Mouse (Mus musculus): Measurements from ENCODE around the gene Asns. TPM values are rescaled to one million over a fixed set of nuclear protein-coding genes. Genes with fewer than 3 reads are reported as not detected.
"Not testable (repeated sequence)": the region's sequence is repeated elsewhere in the genome, so short reads cannot be mapped to it uniquely, and the experiment has no call there.

Asns gene
- polyA plus RNA-seq, 1 experiment from 2014 or later = 27.2 TPM

DNA sequence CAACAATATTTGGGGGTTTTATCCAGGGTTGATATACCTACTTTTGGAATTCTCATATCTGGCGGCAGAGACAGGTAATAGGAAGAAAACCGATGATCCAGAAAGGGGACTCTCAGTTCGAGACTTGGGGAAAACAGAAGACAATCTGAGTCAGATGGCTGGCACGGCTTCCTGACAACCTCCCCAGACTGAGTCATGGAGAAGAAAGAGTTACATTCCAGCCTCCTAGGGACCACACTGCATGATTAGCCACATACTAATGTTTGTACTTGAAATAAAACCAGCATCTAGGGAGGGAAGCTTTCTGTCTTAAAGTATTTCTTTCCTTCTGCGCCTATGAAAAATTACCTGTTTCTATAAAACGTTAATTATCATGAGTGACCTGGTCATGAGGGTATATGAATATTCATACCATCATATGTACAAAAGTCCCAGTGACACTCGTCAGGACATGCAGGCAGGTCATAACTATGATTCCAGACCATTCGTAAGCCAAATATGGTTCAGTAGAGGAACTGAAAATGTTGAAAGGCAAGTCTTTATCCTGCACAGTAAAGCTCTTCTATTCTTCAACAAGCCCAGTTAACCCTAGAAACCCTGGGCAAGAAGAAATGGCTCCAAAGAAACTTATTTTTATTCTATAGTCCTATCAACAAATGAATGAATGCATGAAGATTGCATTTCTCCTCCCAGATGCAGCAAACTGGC, 16.7 kb downstream of the Asns start:
- Histone ChIP-seq H3K27me3 (replicated peaks) (no peaks in the 10 kb centered on the region), H3K9ac (no peak overlapping the region), H3K27ac (replicated peaks) (no peak overlapping the region), H3K4me1 (no peaks in the 10 kb centered on the region), H3K36me3 (peaks cover 22% of the 10 kb centered on the region), H3K9me3 (no peaks in the 10 kb centered on the region), H3K4me2 (no peak overlapping the region), H3K4me3 (no peak overlapping the region)
- ATAC-seq (ENCODE audit: extremely low read depth, insufficient number of reproducible peaks, low FRiP score, low TSS enrichment) = no peak
- 88% methylated on average over 8 of the region's 8 CpGs for WGBS

DNA sequence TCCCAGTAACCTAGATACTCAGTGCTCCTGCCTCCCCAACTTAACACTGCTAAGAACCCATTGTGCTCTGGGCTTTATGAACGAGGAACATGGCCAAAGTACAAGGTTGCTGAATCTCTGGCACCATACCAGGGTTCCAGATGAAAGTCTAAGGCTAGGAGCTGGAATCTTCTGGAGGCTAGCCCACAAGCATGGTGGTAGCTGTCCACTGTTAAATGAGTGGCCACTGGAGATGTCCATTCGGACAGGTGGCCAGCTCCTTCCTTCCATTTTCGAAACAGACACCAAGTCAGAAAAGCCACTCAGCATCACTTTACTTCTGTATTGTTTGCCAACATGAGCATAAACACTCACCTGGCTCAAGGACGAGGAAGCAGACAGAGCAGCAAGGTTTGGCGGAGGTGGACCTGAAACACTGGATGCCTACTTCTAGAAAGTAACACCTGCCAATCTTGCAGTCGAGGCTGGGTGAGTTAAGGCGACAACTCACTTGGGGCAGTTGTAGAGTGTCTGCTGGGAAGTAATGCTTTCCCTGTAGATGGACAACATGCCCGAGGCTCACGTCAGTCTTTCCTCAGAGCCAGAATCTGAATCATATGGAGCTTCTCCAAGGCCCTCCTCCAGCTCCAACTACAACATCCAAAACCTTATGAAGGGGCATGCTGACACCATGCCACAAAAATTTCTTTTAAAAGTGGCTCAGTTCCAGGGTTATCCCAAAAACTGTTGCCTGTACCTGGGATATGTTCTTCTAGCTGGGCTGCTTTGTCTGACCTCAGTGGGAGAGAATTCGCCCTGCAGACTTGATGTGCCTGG, 20.4 kb downstream of the Asns start:
- no peak overlapping the region for H3K9ac ChIP-seq
- ATAC-seq (ENCODE audit: extremely low read depth, insufficient number of reproducible peaks, low FRiP score, low TSS enrichment) = no peak
- no peaks in the 10 kb centered on the region for H3K9me3 ChIP-seq
- no peak overlapping the region for H3K4me3 ChIP-seq
- 81% methylated on average over 10 of the region's 10 CpGs for WGBS
- H3K4me1 ChIP-seq = no peaks in the 10 kb centered on the region
- no peaks in the 10 kb centered on the region for H3K27me3 ChIP-seq (replicated peaks)
- H3K4me2 ChIP-seq = no peak overlapping the region
- peaks cover 14% of the 10 kb centered on the region for H3K36me3 ChIP-seq
- no peak overlapping the region for H3K27ac ChIP-seq (replicated peaks)

DNA sequence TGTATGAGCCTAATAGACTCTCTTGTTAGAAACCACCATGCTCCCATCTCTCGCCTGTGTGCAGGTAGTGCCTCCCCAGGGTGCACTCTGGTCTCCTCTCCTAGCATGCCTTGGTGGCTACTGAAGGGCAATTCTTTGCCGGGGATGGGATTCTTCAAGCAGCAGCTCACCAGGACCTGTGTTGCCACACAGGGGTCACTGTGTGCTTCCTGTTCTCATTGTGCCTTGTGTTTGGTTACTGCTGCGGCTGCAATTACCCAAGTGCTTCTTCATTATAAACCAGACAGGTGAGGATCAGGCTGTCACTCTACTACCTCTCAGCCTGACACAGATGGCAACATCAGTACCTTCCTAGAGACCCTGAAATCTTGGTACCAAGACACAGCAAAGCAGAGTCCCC, 21.6 kb downstream of the Asns start:
- WGBS = 69% methylated on average over 3 of the region's 3 CpGs
- no peak for ATAC-seq (ENCODE audit: extremely low read depth, insufficient number of reproducible peaks, low FRiP score, low TSS enrichment)
- no peak overlapping the region for H3K27ac ChIP-seq (replicated peaks)
- peaks cover 14% of the 10 kb centered on the region for H3K36me3 ChIP-seq
- no peaks in the 10 kb centered on the region for H3K4me1 ChIP-seq
- H3K27me3 ChIP-seq (replicated peaks) = no peaks in the 10 kb centered on the region
- H3K9me3 ChIP-seq = no peaks in the 10 kb centered on the region
- no peak overlapping the region for H3K4me3 ChIP-seq
- H3K4me2 ChIP-seq = no peak overlapping the region
- H3K9ac ChIP-seq = no peak overlapping the region

DNA sequence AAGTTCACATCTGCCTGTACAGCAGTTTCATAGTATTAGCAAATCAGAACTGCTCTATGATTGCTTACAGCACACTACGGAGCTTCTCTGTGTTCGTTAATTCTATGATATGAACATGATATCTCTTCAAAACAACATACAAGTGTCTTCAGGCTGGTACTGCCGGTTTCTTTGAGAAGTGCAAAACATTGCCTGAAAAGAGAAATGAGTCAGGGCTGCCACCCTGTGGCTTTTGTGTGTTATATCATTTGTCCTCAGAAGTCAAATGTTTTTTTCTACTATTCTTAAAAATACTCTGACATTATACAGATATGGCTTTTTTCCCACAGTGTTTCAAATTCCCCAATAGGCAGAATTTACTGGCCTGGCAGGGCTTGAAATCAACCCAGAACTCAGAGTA, 22.5 kb downstream of the Asns start:
- H3K27me3 ChIP-seq (replicated peaks) = no peaks in the 10 kb centered on the region
- H3K9me3 ChIP-seq = no peaks in the 10 kb centered on the region
- H3K27ac ChIP-seq (replicated peaks) = no peak overlapping the region
- WGBS = 38% methylated on average over 3 of the region's 3 CpGs
- H3K36me3 ChIP-seq = peaks cover 12% of the 10 kb centered on the region
- H3K4me3 ChIP-seq = no peak overlapping the region
- H3K4me2 ChIP-seq = no peak overlapping the region
- no peaks in the 10 kb centered on the region for H3K4me1 ChIP-seq
- no peak for ATAC-seq (ENCODE audit: extremely low read depth, insufficient number of reproducible peaks, low FRiP score, low TSS enrichment)
- H3K9ac ChIP-seq = no peak overlapping the region

DNA sequence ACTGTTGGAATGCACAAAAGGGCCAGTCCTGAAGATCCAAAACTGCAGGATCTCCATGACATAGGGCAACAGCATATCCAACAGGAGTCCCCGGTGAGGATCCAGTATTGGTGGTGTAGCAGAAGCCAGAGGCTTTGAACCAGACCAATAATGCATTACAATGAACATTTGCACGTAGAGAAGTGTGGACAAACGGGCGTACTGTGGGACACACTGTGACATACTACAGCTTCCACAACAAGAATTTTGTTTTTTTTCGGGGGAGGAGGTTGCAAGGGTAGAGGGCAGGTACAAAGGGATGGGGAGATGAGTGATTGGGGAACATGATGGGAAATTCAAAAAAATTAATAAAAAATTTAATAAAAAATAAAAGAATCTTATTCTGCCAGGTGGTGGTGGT, 23.3 kb downstream of the Asns start:
- no peak overlapping the region for H3K4me2 ChIP-seq
- H3K27me3 ChIP-seq (replicated peaks) = no peaks in the 10 kb centered on the region
- H3K36me3 ChIP-seq = peaks cover 8% of the 10 kb centered on the region; the same call in 1 of the 2 replicates
- ATAC-seq (ENCODE audit: extremely low read depth, insufficient number of reproducible peaks, low FRiP score, low TSS enrichment) = no peak
- no peak overlapping the region for H3K9ac ChIP-seq
- H3K27ac ChIP-seq (replicated peaks) = no peak overlapping the region
- WGBS = 80% methylated on average over 5 of the region's 5 CpGs
- H3K4me1 ChIP-seq = no peaks in the 10 kb centered on the region
- H3K9me3 ChIP-seq = no peaks in the 10 kb centered on the region
- H3K4me3 ChIP-seq = no peak overlapping the region

DNA sequence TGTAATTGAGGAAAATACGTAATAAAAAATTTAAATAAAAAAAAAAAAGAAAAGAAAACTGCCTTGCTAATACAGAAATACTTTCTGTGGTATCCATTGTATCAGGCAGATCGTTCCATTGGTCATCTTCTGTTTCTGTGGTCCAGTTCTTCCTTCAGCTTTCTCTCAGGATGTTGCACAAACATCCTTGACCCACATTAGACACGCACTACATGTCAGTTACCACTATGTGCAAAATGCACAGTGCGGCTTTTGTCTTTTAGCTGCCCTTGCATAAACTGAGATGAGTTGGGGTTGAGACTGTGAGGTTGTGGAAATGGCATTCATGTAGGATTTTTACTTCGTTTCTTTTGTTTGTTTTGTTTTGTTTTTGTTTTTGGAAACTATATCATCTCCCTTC, 24.7 kb downstream of the Asns start:
- Histone ChIP-seq H3K27ac (replicated peaks) (no peak overlapping the region), H3K27me3 (replicated peaks) (no peaks in the 10 kb centered on the region), H3K36me3 (no peaks in the 10 kb centered on the region), H3K4me3 (no peak overlapping the region), H3K9ac (no peak overlapping the region), H3K4me2 (no peak overlapping the region), H3K4me1 (no peaks in the 10 kb centered on the region), H3K9me3 (no peaks in the 10 kb centered on the region)
- ATAC-seq (ENCODE audit: extremely low read depth, insufficient number of reproducible peaks, low FRiP score, low TSS enrichment) = no peak
- 78% methylated on average over 5 of the region's 5 CpGs for WGBS

DNA sequence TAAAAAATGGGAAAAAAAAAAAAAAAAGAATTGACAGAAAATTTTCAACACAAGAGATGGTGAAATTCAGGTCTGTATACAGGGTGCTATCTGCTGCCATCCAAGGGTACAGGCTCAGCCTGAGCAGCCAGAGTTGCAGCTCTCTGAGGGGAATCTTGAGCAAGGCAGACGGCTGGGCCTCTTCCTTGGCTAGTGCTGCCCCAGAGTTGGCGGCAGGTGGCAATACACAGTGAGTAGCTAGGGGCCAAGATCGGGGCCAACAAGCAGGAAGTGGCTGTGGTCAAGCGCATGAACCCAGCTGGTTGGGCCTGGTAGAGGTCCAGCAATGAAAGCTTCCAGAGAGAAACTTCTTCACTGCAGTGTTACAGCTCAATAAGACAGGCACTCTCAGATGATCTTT, 27.2 kb downstream of the Asns start:
- 77% methylated on average over 4 of the region's 4 CpGs for WGBS
- H3K4me3 ChIP-seq; H3K27ac ChIP-seq (replicated peaks); H3K9ac ChIP-seq; H3K9me3 ChIP-seq; H3K36me3 ChIP-seq; H3K4me1 ChIP-seq; ATAC-seq (ENCODE audit: extremely low read depth, insufficient number of reproducible peaks, low FRiP score, low TSS enrichment); H3K4me2 ChIP-seq; H3K27me3 ChIP-seq (replicated peaks): not testable (repeated sequence)

DNA sequence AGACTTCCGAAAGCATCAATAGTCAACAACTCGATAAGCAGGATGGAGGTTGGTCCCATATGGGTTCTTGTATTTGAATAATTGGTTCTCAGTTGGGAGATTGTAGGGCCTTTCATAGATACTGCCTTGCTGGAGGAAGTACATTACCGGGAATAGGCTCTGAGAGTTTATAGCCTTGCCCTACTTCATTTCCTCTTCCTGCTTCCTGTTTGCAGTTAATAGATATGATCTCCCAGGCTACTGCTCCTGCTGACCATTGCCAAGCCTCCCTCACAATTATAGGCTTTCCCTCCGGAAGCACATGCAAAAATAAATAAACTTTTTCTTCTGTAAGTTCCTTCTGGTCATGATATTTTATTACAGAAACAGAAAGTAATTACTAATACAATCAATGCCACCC, 31.6 kb downstream of the Asns start:
- no peaks in the 10 kb centered on the region for H3K27me3 ChIP-seq (replicated peaks)
- no peaks in the 10 kb centered on the region for H3K4me1 ChIP-seq
- H3K36me3 ChIP-seq = no peaks in the 10 kb centered on the region
- no peak overlapping the region for H3K27ac ChIP-seq (replicated peaks)
- 53% methylated on average over 4 of the region's 4 CpGs for WGBS
- no peak for ATAC-seq (ENCODE audit: extremely low read depth, insufficient number of reproducible peaks, low FRiP score, low TSS enrichment)
- H3K4me2 ChIP-seq = no peak overlapping the region
- H3K9me3 ChIP-seq = no peaks in the 10 kb centered on the region
- no peak overlapping the region for H3K9ac ChIP-seq
- no peak overlapping the region for H3K4me3 ChIP-seq

DNA sequence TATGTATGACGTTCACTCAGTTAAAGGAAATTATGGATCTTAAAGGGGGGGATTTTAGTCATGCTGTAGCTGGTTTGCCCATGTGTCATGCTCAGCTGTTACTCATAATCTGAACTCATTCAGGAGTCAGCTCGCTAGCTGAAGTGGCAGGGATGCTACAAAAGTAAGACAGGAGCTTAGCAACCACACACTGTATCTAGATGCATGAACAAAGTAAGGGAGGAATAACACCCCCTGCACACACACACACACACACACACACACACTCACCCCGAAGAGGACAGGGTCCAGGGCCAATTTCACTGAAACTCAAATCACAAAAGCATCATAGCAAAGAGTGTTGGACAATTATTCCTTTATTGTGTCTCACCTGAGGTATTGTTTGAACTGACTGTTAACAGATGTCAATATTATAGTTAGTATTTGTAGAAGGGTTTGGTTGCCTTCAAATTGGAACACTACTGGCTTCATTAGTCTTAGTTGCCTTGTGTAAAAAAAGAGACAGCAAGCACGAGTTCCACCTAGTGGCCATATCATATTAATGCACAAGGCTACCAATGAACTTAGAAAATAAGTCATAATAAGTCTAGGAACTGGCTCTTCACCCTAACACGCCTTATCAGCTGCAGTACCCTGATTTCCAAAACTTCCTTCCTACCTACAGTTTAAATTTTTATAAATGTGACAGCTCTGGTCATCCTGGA, 32.5 kb downstream of the Asns start:
- no peak overlapping the region for H3K9ac ChIP-seq
- no peak overlapping the region for H3K4me3 ChIP-seq
- no peaks in the 10 kb centered on the region for H3K9me3 ChIP-seq
- no peaks in the 10 kb centered on the region for H3K27me3 ChIP-seq (replicated peaks)
- H3K27ac ChIP-seq (replicated peaks) = no peak overlapping the region
- WGBS = 54% methylated on average over 5 of the region's 5 CpGs
- no peaks in the 10 kb centered on the region for H3K36me3 ChIP-seq
- no peak overlapping the region for H3K4me2 ChIP-seq
- no peaks in the 10 kb centered on the region for H3K4me1 ChIP-seq
- ATAC-seq (ENCODE audit: extremely low read depth, insufficient number of reproducible peaks, low FRiP score, low TSS enrichment) = no peak

DNA sequence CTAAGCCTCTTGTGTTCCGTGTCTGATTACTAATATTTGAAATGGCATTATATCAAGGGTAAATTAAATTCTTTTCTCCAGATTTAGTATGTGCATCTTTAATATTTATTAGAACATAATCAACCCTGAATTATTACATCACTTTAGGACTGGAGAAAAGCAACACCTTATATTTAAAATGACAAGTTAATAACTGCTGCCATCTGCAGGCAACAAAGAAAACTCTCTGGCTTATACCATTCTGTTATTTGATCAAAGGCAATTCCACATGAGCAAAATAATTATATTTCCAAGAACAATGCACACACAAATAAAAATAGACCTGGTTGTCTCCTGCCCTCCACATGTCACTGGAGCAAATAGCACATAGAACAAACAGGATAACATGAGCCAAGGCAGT, 36.5 kb downstream of the Asns start:
- Histone ChIP-seq H3K9me3 (no peaks in the 10 kb centered on the region), H3K36me3 (no peaks in the 10 kb centered on the region), H3K4me1 (no peaks in the 10 kb centered on the region), H3K9ac (no peak overlapping the region), H3K4me2 (no peak overlapping the region), H3K27me3 (replicated peaks) (no peaks in the 10 kb centered on the region), H3K27ac (replicated peaks) (no peak overlapping the region), H3K4me3 (no peak overlapping the region)
- 85% methylated on average over 1 of the region's 1 CpGs for WGBS
- no peak for ATAC-seq (ENCODE audit: extremely low read depth, insufficient number of reproducible peaks, low FRiP score, low TSS enrichment)

DNA sequence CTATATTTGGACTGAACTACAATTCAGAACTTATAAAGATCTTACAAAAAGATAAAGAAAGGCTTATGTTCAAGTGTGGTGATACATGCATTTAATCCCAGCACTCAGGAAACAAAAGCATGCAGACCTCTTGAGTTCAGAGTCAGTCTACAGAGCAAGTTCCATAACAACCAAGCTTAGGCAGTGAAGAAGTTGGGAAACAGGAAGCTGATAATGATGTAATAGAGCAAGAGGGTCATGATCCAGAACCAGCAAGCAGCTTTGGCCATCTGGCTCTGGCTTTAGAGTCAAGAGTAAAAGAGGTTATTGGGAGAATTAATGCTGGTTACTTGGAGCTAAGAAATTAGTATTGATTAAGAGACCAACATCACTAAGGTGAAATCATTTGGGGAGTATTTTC, 44.6 kb downstream of the Asns start:
- H3K4me3 ChIP-seq = no peak overlapping the region
- no peak for ATAC-seq (ENCODE audit: extremely low read depth, insufficient number of reproducible peaks, low FRiP score, low TSS enrichment)
- no peak overlapping the region for H3K4me2 ChIP-seq
- no peaks in the 10 kb centered on the region for H3K9me3 ChIP-seq
- no peaks in the 10 kb centered on the region for H3K27me3 ChIP-seq (replicated peaks)
- H3K9ac ChIP-seq = no peak overlapping the region
- no peaks in the 10 kb centered on the region for H3K4me1 ChIP-seq
- H3K36me3 ChIP-seq = no peaks in the 10 kb centered on the region
- H3K27ac ChIP-seq (replicated peaks) = no peak overlapping the region

Data from heart, embryonic 13.5 days (tissue).